Comparison of ENCODE assay signal across 8 mouse cellular contexts in genomic region chr12:105454258-105455062, GRCm38 (mm10). TPM values are rescaled to one million over a fixed set of nuclear protein-coding genes. Genes with fewer than 3 reads are reported as not detected.
DNase-seq lines count a peak whose midpoint lies in the region; ATAC-seq and TF ChIP-seq lines count a peak whose summit lies in the region.

No protein-coding gene starts in this region.

- TF ChIP-seq EP300 in heart, adult 2 months (IDR thresholded peaks at IDR 0.05; ENCODE audit: insufficient read depth, low read depth, low read length), result no peak

- no peak overlapping the region for H3K9ac ChIP-seq in heart, adult 2 months (ENCODE audit: low read depth, low read length)
- peak overlapping the region; percentile 79 for H3K9ac ChIP-seq in forebrain, embryonic 11.5 days (ENCODE audit: low read length)
- H3K9ac ChIP-seq in limb, embryonic 13.5 days, result peak overlapping the region; percentile 85

- intact Hi-C loops in heart, adult 2 months (cut with DNase I), result no loop called here
- intact Hi-C loops in heart, postnatal 36 days (cut with DNase I), result no loop called here

- 10% methylated on average over 21 of the region's 21 CpGs for WGBS in heart, adult 2 months
- 4% methylated on average over 21 of the region's 21 CpGs for WGBS in forebrain, embryonic 11.5 days
- WGBS in limb, embryonic 13.5 days, result under 1% methylated on average over 21 of the region's 21 CpGs
- WGBS in small intestine, adult 2 months, result 4% methylated on average over 21 of the region's 21 CpGs

- H3K4me1 ChIP-seq in heart, adult 2 months (ENCODE audit: control insufficient read depth, insufficient read depth, low read length), result no peaks in the 10 kb centered on the region
- H3K4me1 ChIP-seq in forebrain, embryonic 11.5 days (replicated peaks; ENCODE audit: control insufficient read depth, insufficient read depth, low read length), result peaks cover 4% of the 10 kb centered on the region; the same call in 1 of the 2 replicates
- peaks cover 43% of the 10 kb centered on the region for H3K4me1 ChIP-seq in limb, embryonic 13.5 days
- H3K4me1 ChIP-seq in small intestine, adult 2 months (ENCODE audit: control insufficient read depth, insufficient read depth, insufficient read length, low read length), result peaks cover 3% of the 10 kb centered on the region; the same call in 1 of the 2 replicates

- TF ChIP-seq CTCF in heart, adult 2 months (IDR thresholded peaks at IDR 0.05), result no peak
- TF ChIP-seq CTCF in small intestine, adult 2 months (IDR thresholded peaks at IDR 0.05; ENCODE audit: extremely low read depth, insufficient read length, insufficient replicate concordance, low read depth, low read length), result no peak

- H3K27me3 ChIP-seq in heart, adult 2 months (ENCODE audit: control insufficient read depth, insufficient read depth, low read length), result no peaks in the 10 kb centered on the region
- H3K27me3 ChIP-seq in forebrain, embryonic 11.5 days (ENCODE audit: control insufficient read depth, insufficient read depth, low read length), result no peaks in the 10 kb centered on the region
- H3K27me3 ChIP-seq in limb, embryonic 13.5 days, result no peaks in the 10 kb centered on the region
- H3K27me3 ChIP-seq in small intestine, adult 2 months (ENCODE audit: control insufficient read depth, insufficient read depth, low read length), result peaks cover 7% of the 10 kb centered on the region; the same call in 1 of the 2 replicates

- TF ChIP-seq POLR2A in heart, adult 2 months (IDR thresholded peaks at IDR 0.05; ENCODE audit: insufficient read depth, low read depth, low read length), result no peak
- no peak for TF ChIP-seq POLR2A in small intestine, adult 2 months (IDR thresholded peaks at IDR 0.05; ENCODE audit: low read depth, low read length)

- H3K79me2 ChIP-seq in heart, adult 2 months (replicated peaks; ENCODE audit: control insufficient read depth, insufficient read depth, low read length), result no peaks in the 10 kb centered on the region

- peak overlapping the region; percentile 88 for H3K4me2 ChIP-seq in forebrain, embryonic 11.5 days (ENCODE audit: low read depth, low read length, severe bottlenecking)
- peak overlapping the region; percentile 87 for H3K4me2 ChIP-seq in limb, embryonic 13.5 days (replicated peaks)

- H3K9me3 ChIP-seq in forebrain, embryonic 11.5 days (ENCODE audit: control insufficient read depth, low read length), result no peaks in the 10 kb centered on the region
- no peaks in the 10 kb centered on the region for H3K9me3 ChIP-seq in limb, embryonic 13.5 days

- no peak overlapping the region for H3K27ac ChIP-seq in heart, adult 2 months
- H3K27ac ChIP-seq in forebrain, embryonic 11.5 days (ENCODE audit: low read depth, low read length), result peak overlapping the region; percentile 37
- peak overlapping the region; percentile 58; the same call in 1 of the 2 replicates for H3K27ac ChIP-seq in limb, embryonic 13.5 days
- H3K27ac ChIP-seq in small intestine, adult 2 months (ENCODE audit: insufficient read depth, low read depth, low read length), result no peak overlapping the region

- no peak for DNase-seq in heart, adult 2 months
- no peak for DNase-seq in heart, postnatal 36 days
- peak; percentile 55 for DNase-seq in forebrain, embryonic 11.5 days (ENCODE audit: low spot score)
- DNase-seq in B cell, adult 2 months, result no peak
- DNase-seq in cerebellum, adult 9-10 months, result no peak

- H3K36me3 ChIP-seq in heart, adult 2 months (ENCODE audit: control insufficient read depth, insufficient read depth, low read length), result no peaks in the 10 kb centered on the region
- H3K36me3 ChIP-seq in forebrain, embryonic 11.5 days (ENCODE audit: control insufficient read depth, insufficient read depth, low read length), result no peaks in the 10 kb centered on the region
- H3K36me3 ChIP-seq in limb, embryonic 13.5 days, result no peaks in the 10 kb centered on the region
- no peaks in the 10 kb centered on the region for H3K36me3 ChIP-seq in small intestine, adult 2 months (ENCODE audit: control insufficient read depth, insufficient read depth, low read length)

- peak overlapping the region; percentile 24; the same call in 1 of the 2 replicates for H3K4me3 ChIP-seq in heart, adult 2 months
- peak overlapping the region; percentile 65 for H3K4me3 ChIP-seq in forebrain, embryonic 11.5 days (ENCODE audit: low read depth, low read length)
- peak overlapping the region; percentile 74 for H3K4me3 ChIP-seq in limb, embryonic 13.5 days
- H3K4me3 ChIP-seq in small intestine, adult 2 months (ENCODE audit: low read depth, low read length), result peak overlapping the region; percentile 52

- ATAC-seq in CD4-positive, CD25-positive, alpha-beta regulatory T cell, adult 4 months, result peak; percentile 71
- ATAC-seq in forebrain, embryonic 11.5 days (replicated peaks; ENCODE audit: low FRiP score), result peak; percentile 78
- ATAC-seq in limb, embryonic 13.5 days (ENCODE audit: low FRiP score, low read depth), result peak; percentile 46

RNA-seq across cellular contexts. Expression of gene D430019H16Rik, which starts 0.8 kb away (rescaled TPM):
- under 1 TPM; 0.14 to 0.16 TPM for total RNA-seq in heart, adult 2 months (2021)
- 1.0 and 1.1 TPM in 2 replicates for polyA plus RNA-seq in heart, adult 2 months (2012; rRNA removed)
- total RNA-seq in heart, postnatal 36 days (2021), result under 1 TPM; 0.16 to 0.31 TPM
- polyA plus RNA-seq in CD4-positive, CD25-positive, alpha-beta regulatory T cell, adult 4 months (2017; shearing (Covaris generic)), result under 1 TPM; 0.39 to 0.70 TPM
- 5.3 and 6.1 TPM in 2 replicates for polyA plus RNA-seq in forebrain, embryonic 11.5 days (2014; fragmentation: Nextera tagmentation; extraction: Ambion mirVana)
- 3.0 and 3.4 TPM in 2 replicates for polyA plus RNA-seq in limb, embryonic 13.5 days (2015; fragmentation: Nextera tagmentation; extraction: Ambion mirVana)
- polyA plus RNA-seq in small intestine, adult 2 months (2012; rRNA removed), result 0.53 and 0.75 TPM in 2 replicates

Comparison
In these comparisons a context has a peak if more than half of its experiments do, and no peak if none do; other contexts are left out.
1. H3K27ac ChIP-seq: peak in forebrain, embryonic 11.5 days (single experiment) and limb, embryonic 13.5 days (single experiment); none in heart, adult 2 months (single experiment) and small intestine, adult 2 months (single experiment).
2. H3K4me3 ChIP-seq: peak in every context shown above with its lines; median percentile 74 in limb, embryonic 13.5 days; 65 in forebrain, embryonic 11.5 days; 52 in small intestine, adult 2 months; 24 in heart, adult 2 months.
3. Peak in every context shown above with its lines, with median percentiles within 50 percentile points of each other: ATAC-seq.